Mouse (Mus musculus) C2C12 (cell line): ENCODE results near the gene Rabl6.

ENCODE experiments used
- CTCF ChIP-seq: IDR thresholded peaks from one replicate; pipeline ENCODE4 v1.5.1; 2011; ENCODE audit not compliant: control insufficient read depth, insufficient read depth, insufficient read length
- MAX ChIP-seq: IDR thresholded peaks from one replicate; pipeline ENCODE4 v1.6.1; 2011; ENCODE audit warnings: mild to moderate bottlenecking, control low read depth
- MYOD1 ChIP-seq: IDR thresholded peaks from one replicate; pipeline ENCODE4 v1.6.1; 2011; ENCODE audit warnings: low read depth; ENCODE audit not compliant: control insufficient read depth, insufficient read length
- USF1 ChIP-seq: IDR thresholded peaks from one replicate; pipeline ENCODE4 v1.6.1; 2011; ENCODE audit warnings: low read depth, mild to moderate bottlenecking, control low read depth, moderate library complexity

GRCm38 (mm10) chr2:25556296-25556695 is 52.0 kb downstream of the Rabl6 start:
- TF ChIP-seq CTCF (no peak), USF1 (no peak), MAX (no peak), MYOD1 (no peak)
